Mouse (Mus musculus): ENCODE measurements around the gene Tubal3.

The Tubal3 gene

GRCm38 (mm10) chr13:3924483-3924882 is 6.4 kb downstream of the Tubal3 start:
- CTCF ChIA-PET, result interaction anchor here (0.5 kb wide), 1 partner anchor 39 kb away, joined by 3 read pairs; no protein-coding TSS in a partner anchor

DNA sequence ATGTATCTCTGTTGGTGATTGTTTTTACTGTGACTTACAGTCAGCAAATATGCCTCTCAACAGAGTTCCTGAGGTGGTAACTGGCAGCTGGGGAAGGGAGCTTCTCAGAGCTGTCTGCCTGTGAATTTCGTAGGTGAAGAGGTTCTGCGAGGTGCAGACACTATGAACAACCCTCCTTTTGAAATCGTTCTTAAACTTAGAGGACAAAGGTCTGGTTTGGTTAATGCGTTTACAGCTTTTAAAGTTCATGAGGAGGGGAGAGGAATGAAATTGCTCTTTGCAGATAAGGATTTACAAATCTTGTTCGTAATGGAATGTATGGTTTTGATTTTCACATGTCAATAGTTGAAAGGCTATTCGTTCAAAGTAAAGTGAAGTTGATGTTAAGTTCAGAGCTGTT is 7.6 kb downstream of the Tubal3 start:
- CTCF ChIA-PET, result no interaction called here

DNA sequence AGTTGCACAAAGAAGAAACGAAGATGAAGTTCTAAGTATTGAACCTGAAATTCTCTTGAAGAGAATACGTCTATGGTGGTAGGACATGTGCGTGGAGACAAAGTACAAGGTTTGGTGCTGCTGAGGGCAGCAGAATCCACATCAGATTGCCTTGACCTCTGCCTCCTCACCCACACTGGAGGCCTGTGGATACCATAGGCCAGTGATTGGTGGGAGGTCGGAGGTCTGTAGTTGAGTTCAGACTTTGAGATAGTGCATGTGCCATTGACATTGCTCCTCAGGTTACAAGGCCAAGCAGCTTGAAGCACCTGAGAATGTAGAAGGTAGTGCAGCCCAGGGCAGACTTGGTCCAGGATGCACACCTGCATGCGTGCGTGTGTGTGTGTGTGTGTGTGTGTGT is 8.0 kb downstream of the Tubal3 start:
- CTCF ChIA-PET, result no interaction called here

- CTCF ChIA-PET, result no interaction called here
These were observed 26.6 kb downstream of the Tubal3 start for GRCm38 (mm10) chr13:3944699-3945098.

DNA sequence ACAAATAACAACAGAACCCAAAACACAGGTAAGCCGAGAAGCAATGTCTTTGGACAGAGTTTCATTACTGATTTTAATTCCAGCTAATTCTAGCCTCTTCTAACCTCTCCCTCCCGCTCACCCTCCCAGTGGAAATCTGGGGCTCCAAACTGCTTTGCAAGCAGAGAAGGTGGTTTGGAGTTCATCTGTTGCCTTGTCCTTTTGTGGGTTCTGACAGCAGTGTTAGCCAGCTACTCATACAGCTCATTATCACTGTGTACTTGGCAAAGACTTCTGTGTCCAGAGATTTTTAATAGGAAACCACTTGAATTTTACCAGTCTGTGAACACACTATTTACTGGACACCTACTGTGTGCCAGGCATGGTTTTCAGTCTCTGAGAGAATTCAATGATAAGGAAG is 27.2 kb downstream of the Tubal3 start, which contains the start of gene Ucn3:
TSS of gene Ucn3 (minus strand) at position 101 of the 400 bp plus-strand sequence.
- CTCF ChIA-PET, result no interaction called here

DNA sequence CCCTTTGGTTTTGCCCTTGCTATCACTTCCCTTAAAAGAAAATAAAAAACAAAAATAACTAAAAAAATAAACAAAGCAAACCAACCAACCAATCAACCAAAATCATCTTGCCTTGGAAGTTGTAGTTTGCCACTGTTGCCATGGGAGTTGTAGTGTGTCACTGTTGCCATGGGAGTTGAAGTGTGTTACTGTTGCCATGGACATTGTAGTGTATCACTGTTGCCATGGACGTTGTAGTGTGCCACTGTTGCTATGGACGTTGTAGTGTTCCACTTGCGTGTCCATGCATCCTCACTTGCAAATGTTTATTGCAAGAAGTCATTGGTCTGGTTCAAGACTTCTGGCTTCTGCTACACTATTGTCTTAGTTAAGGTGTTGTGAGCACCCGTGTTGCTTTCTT is 29.2 kb downstream of the Tubal3 start:
- CTCF ChIA-PET, result no interaction called here

DNA sequence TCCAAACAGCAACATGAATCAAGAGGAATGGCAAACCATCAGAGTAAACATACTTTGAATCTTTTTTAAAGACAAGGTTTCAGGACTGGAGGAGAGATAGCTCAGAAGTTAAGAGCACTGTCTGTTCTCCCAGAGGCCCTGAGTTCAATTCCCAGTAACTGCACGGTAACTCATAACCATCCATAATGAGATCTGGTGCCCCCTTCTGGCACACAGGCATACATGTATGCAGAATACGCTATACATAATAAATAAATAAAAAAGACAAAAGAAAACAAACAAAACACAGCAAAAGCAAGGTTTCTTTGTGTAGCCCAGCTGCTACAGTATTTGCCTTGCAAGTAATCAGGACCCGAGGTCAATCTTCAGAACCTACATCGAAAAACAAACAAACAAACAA is 31.4 kb downstream of the Tubal3 start:
- CTCF ChIA-PET, result no interaction called here

DNA sequence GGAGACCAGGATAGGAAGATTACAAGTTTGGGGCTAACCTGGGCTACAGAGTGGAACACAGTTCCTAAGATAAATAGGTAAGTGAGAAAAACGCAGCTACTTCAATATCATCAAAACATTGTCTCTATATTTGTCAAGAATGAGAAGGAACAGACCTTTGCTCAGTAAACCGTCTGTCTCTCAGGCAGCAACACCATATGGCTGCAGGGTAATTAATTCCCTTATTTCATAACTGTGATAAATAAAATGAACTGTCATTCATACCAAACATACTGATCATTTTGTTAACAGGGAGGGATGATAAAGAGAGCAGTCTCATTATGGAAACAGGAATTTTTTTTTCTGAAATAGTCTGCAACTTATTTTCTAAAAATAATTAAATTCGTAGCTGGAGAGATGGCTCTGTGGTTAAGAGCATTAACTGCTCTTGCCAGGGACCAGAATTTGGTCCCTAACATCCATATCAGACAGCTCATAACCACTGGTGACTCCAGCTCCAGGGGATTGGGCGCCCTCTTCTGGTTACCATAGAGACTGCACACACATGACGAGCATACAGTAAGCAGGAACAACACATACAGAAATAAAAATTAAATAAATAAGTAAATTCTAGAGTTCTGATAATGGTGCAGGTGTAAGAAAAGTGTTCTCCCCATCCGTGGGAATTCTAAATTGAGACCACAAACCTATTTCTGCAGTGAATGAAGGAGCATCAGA is 33.3 kb downstream of the Tubal3 start:
- CTCF ChIA-PET, result no interaction called here

DNA sequence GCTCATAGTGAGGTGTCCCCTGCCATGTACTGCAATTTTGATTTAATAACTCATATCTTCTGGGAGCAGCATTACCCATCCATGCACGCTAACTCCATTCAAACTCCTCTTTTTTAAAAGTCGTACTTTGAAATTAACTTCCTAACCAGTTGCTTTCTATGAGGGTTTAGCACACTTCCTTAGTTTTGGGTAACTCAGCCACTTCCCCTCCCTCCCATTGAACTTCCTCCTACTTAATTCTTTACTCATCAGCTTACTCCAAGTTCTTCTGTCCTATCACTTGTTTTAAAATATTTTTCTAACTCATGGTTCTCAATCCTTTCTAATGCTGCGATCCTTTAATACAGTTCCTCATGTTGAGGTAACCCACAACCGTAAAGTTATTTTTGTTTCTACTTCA is 50.8 kb downstream of the Tubal3 start:
- CTCF ChIA-PET, result no interaction called here
